Mouse (Mus musculus): ENCODE measurements at regions not wholly inside any gene's neighbourhood (a gene's known extent, or its start where the extent isn't known, plus 50 kb on each side); places are given as distances from the start of the nearest gene placed in this dataset.

DNA sequence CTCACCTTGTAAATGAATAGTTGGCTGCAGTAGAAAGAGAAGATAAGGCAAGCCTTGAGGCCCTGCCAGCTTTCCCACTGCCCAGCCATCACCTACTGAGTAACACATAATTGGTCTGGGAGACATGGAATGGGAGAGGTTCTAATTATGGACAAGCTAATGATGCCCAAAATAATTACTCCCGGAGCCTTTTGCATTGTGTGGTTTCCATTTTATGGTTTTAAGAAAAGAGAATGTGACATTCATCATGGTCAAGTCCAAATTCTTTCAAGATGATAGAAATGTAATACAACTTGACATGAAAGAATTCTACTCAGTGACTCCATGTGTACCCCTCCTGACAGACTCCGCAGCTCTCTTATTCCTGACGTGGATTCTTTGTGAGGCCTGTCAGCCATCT, 518.6 kb downstream of the Efnb2 start:
- TF ChIP-seq CTCF (IDR thresholded peaks at IDR 0.05) = no peak
- TF ChIP-seq EP300 (IDR thresholded peaks at IDR 0.05) = no peak

All from lung, postnatal 0 days (tissue).